Mouse (Mus musculus) hindbrain, postnatal 0 days (tissue): ENCODE measurements at regions not wholly inside any gene's neighbourhood (a gene's known extent, or its start where the extent isn't known, plus 50 kb on each side); places are given as distances from the start of the nearest gene placed in this dataset.

Experiments
- ATAC-seq: fragments of 200-750 bp; cut with Nextera tagmentation; 2 replicates; pipeline ENCODE4 v1.8.0; 2017; ENCODE audit warnings: mild to moderate bottlenecking, moderate TSS enrichment, moderate library complexity
- DNase-seq: peaks from one replicate; pipeline ENCODE4 v3.0.0-alpha.2; 2015; ENCODE audit warnings: low spot score
- H3K27ac ChIP-seq: fragments of 300-500 bp; sonication (generic); 2 replicates; pipeline ENCODE4 v1.5.1; 2014; ENCODE audit warnings: mild to moderate bottlenecking
- H3K27me3 ChIP-seq: fragments of 300-500 bp; sonication (generic); 2 replicates; pipeline ENCODE4 v1.6.1; 2014; ENCODE audit warnings: low read length, mixed read lengths; ENCODE audit not compliant: insufficient read depth
- H3K36me3 ChIP-seq: fragments of 300-500 bp; sonication (generic); 2 replicates; pipeline ENCODE4 v1.6.1; 2014; ENCODE audit warnings: low read length, mixed read lengths; ENCODE audit not compliant: insufficient read depth
- H3K4me1 ChIP-seq: fragments of 300-500 bp; sonication (generic); 2 replicates; pipeline ENCODE4 v1.6.1; 2014; ENCODE audit warnings: antibody characterized with exemption, low read length, mixed read lengths; ENCODE audit not compliant: insufficient read depth
- H3K4me2 ChIP-seq: fragments of 300-500 bp; sonication (generic); 2 replicates; pipeline ENCODE4 v1.6.1; 2014; ENCODE audit warnings: low read depth, mild to moderate bottlenecking, low read length, moderate library complexity, mixed read lengths
- H3K4me3 ChIP-seq: fragments of 300-500 bp; sonication (generic); 2 replicates; pipeline ENCODE4 v1.5.1; 2014; ENCODE audit warnings: low read length
- H3K9ac ChIP-seq: fragments of 300-500 bp; sonication (generic); replicated peaks from 2 replicates; pipeline ENCODE4 v1.6.1; 2014; ENCODE audit warnings: mild to moderate bottlenecking, low read length, moderate library complexity, mixed read lengths
- H3K9me3 ChIP-seq: fragments of 300-500 bp; sonication (generic); 2 replicates; pipeline ENCODE4 v1.6.1; 2016; ENCODE audit warnings: low read length, mixed read lengths
- CTCF ChIP-seq: IDR thresholded peaks from 2 replicates; pipeline ENCODE4 v1.5.1; 2016; ENCODE audit warnings: antibody characterized with exemption, control low read depth, low read depth
- WGBS: fragments of 180-500 bp; shearing (Covaris S2); extraction: QIAGEN DNeasy Blood & Tissue Kit; methylation state at CpG from one replicate; pipeline ENCODE4 v1.1.7; 2014; 5-methylcytosine and 5-hydroxymethylcytosine counted together

- H3K4me2 ChIP-seq, result no peak overlapping the region
- no peak for TF ChIP-seq CTCF
- H3K27me3 ChIP-seq, result no peaks in the 10 kb centered on the region
- ATAC-seq, result no peak
- no peak overlapping the region for H3K4me3 ChIP-seq
- H3K4me1 ChIP-seq, result no peaks in the 10 kb centered on the region
- H3K9ac ChIP-seq, result no peak overlapping the region
- no peak overlapping the region for H3K27ac ChIP-seq
- 84% methylated on average over 3 of the region's 3 CpGs for WGBS
- DNase-seq, result no peak
- no peaks in the 10 kb centered on the region for H3K36me3 ChIP-seq
- H3K9me3 ChIP-seq, result no peaks in the 10 kb centered on the region
Observed at GRCm38 (mm10) chr1:193697857-193698256, 327.8 kb upstream of the Camk1g start.

DNA sequence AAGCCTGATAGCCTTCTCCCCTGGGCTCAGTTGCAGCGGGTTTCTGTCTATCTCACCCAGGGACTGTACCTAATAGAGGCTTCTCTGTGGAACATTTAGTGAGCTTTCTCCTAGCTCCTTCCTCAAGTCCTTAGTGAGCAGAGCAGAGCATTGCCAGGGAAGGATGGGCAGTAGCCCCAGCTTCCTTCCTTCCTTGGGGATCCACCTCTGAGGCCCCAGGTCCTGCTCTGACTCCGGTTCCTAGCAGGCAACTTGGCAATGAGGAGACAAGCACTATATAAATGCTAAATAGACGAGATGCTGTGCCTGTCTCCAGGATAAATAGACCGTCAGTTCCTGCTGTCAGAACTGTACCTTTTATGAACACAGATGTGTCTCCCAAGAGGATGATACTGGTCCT is 326.9 kb upstream of the Camk1g start:
- Histone ChIP-seq H3K36me3 (no peaks in the 10 kb centered on the region), H3K4me1 (no peaks in the 10 kb centered on the region), H3K9ac (no peak overlapping the region), H3K4me2 (no peak overlapping the region), H3K27ac (no peak overlapping the region), H3K9me3 (no peaks in the 10 kb centered on the region), H3K4me3 (no peak overlapping the region), H3K27me3 (no peaks in the 10 kb centered on the region)
- WGBS, result 40% methylated on average over 4 of the region's 4 CpGs
- ATAC-seq (no peak), DNase-seq (no peak)
- TF ChIP-seq CTCF, result no peak

GRCm38 (mm10) chr1:193692991-193693390 is 322.9 kb upstream of the Camk1g start:
- no peaks in the 10 kb centered on the region for H3K9me3 ChIP-seq
- TF ChIP-seq CTCF, result no peak
- no peak overlapping the region for H3K27ac ChIP-seq
- H3K9ac ChIP-seq, result no peak overlapping the region
- peak; percentile 14 for DNase-seq
- H3K4me1 ChIP-seq, result no peaks in the 10 kb centered on the region
- no peak overlapping the region for H3K4me3 ChIP-seq
- no peak overlapping the region for H3K4me2 ChIP-seq
- WGBS, result 21% methylated on average over 3 of the region's 3 CpGs
- no peaks in the 10 kb centered on the region for H3K36me3 ChIP-seq
- peak; percentile 21; the same call in 1 of the 2 replicates for ATAC-seq
- no peaks in the 10 kb centered on the region for H3K27me3 ChIP-seq

DNA sequence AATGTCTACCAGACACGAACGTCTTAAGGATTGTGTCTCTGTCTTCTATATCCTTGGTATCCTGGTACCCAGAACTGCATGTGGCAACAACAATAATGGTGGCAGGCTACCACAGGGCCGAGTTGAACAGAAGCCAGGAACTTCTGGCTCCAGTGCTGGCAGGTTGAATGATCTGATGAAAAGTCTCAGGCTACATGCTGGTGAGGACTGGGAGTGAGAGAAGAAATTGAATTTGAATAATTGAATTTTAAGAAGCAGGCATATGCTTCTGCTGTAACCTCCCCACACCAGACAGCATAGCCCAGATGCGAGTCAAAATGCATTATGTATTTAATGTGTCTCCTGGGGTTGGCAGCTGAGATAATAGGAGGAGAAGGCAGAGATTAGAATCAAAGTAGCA is 319.5 kb upstream of the Camk1g start:
- Histone ChIP-seq H3K9me3 (no peaks in the 10 kb centered on the region), H3K9ac (no peak overlapping the region), H3K4me1 (no peaks in the 10 kb centered on the region), H3K27ac (no peak overlapping the region), H3K27me3 (no peaks in the 10 kb centered on the region), H3K4me2 (no peak overlapping the region), H3K36me3 (no peaks in the 10 kb centered on the region), H3K4me3 (no peak overlapping the region)
- WGBS, result 16% methylated on average over 4 of the region's 4 CpGs
- TF ChIP-seq CTCF, result no peak
- DNase-seq (peak; percentile 45), ATAC-seq (no peak)

- Histone ChIP-seq H3K9me3 (no peaks in the 10 kb centered on the region), H3K4me3 (no peak overlapping the region), H3K27me3 (no peaks in the 10 kb centered on the region), H3K36me3 (no peaks in the 10 kb centered on the region), H3K4me2 (no peak overlapping the region), H3K27ac (no peak overlapping the region), H3K9ac (no peak overlapping the region), H3K4me1 (no peaks in the 10 kb centered on the region)
- TF ChIP-seq CTCF, result no peak
- no peak for ATAC-seq
- peak; percentile 59 for DNase-seq
- WGBS, result 46% methylated on average over 2 of the region's 2 CpGs
Observed at GRCm38 (mm10) chr1:193682917-193683316, 312.8 kb upstream of the Camk1g start.

DNA sequence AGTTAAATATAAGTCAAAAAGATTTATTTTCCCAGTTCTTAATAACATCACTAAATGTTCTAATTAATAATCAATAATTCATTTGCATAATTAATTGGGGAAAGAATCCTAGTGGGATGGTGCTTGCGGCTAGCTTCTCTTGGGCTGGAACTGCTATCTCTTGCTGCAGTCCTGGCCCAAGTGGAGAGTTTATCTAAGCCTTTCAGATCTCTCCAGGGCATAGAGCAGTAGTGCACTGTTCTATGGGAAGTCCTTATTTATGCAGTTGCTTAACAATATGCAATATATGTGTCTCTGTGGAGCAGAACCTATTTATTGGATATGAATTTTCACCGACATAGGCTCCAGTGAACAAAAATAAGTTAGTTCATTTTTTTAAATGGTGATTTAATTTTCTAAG is 308.4 kb upstream of the Camk1g start:
- 77% methylated on average over 2 of the region's 2 CpGs for WGBS
- DNase-seq, result no peak
- no peak for TF ChIP-seq CTCF

GRCm38 (mm10) chr1:193673236-193673830 is 303.2 kb upstream of the Camk1g start:
- Histone ChIP-seq H3K4me3 (no peak overlapping the region), H3K9me3 (no peaks in the 10 kb centered on the region), H3K36me3 (no peaks in the 10 kb centered on the region), H3K9ac (no peak overlapping the region), H3K4me1 (0 out of 2 replicates have a peak, but pooled peaks cover 2% of the 10 kb centered on the region), H3K4me2 (no peak overlapping the region), H3K27me3 (no peaks in the 10 kb centered on the region), H3K27ac (no peak overlapping the region)
- TF ChIP-seq CTCF, result peak; percentile 74
- no peak for ATAC-seq
- DNase-seq, result peak; percentile 79
- WGBS, result 33% methylated on average over 3 of the region's 3 CpGs

More for the DNA sequence above, 308.4 kb upstream of the Camk1g start:
- H3K27ac ChIP-seq, result no peak overlapping the region
- no peak for ATAC-seq
- H3K4me3 ChIP-seq, result no peak overlapping the region
- no peak overlapping the region for H3K4me2 ChIP-seq
- H3K27me3 ChIP-seq, result no peaks in the 10 kb centered on the region
- H3K9me3 ChIP-seq, result no peaks in the 10 kb centered on the region
- H3K36me3 ChIP-seq, result no peaks in the 10 kb centered on the region
- H3K9ac ChIP-seq, result no peak overlapping the region
- no peaks in the 10 kb centered on the region for H3K4me1 ChIP-seq
